8 mouse cellular contexts compared by ENCODE assay signal in genomic region chr1:133068669-133069274, GRCm38 (mm10). TPM values are rescaled to one million over a fixed set of nuclear protein-coding genes. Genes with fewer than 3 reads are reported as not detected.
DNase-seq lines count a peak whose midpoint lies in the region; ATAC-seq and TF ChIP-seq lines count a peak whose summit lies in the region.

No protein-coding gene starts in this region.

- no peak overlapping the region for H3K4me2 ChIP-seq in hindbrain, embryonic 11.5 days (replicated peaks; ENCODE audit: low read depth, low read length)

- no peak overlapping the region for H3K4me3 ChIP-seq in hindbrain, embryonic 10.5 days
- H3K4me3 ChIP-seq in hindbrain, embryonic 11.5 days (ENCODE audit: low read depth, low read length): no peak overlapping the region
- H3K4me3 ChIP-seq in E14TG2a.4 (replicated peaks; ENCODE audit: low read length): 0 out of 2 replicates have a peak overlapping the region, but pooled peaks have one; percentile 35
- no peak overlapping the region for H3K4me3 ChIP-seq in embryonic facial prominence, embryonic 10.5 days
- H3K4me3 ChIP-seq in limb, embryonic 10.5 days: no peak overlapping the region

- 90% methylated on average over 15 of the region's 15 CpGs for WGBS in hindbrain, embryonic 10.5 days
- WGBS in hindbrain, embryonic 11.5 days: 86% methylated on average over 13 of the region's 15 CpGs
- WGBS in embryonic facial prominence, embryonic 10.5 days: 90% methylated on average over 15 of the region's 15 CpGs
- 95% methylated on average over 15 of the region's 15 CpGs for WGBS in limb, embryonic 10.5 days

- no peak for ATAC-seq in hindbrain, embryonic 11.5 days (ENCODE audit: low FRiP score)

- H3K27me3 ChIP-seq in hindbrain, embryonic 10.5 days (ENCODE audit: insufficient read depth, poor library complexity, severe bottlenecking): no peaks in the 10 kb centered on the region
- H3K27me3 ChIP-seq in hindbrain, embryonic 11.5 days (ENCODE audit: control insufficient read depth, insufficient read depth, low read length): no peaks in the 10 kb centered on the region
- H3K27me3 ChIP-seq in E14TG2a.4 (ENCODE audit: insufficient read depth, low read length): peaks cover 19% of the 10 kb centered on the region
- H3K27me3 ChIP-seq in embryonic facial prominence, embryonic 10.5 days (replicated peaks; ENCODE audit: low read depth, poor library complexity, severe bottlenecking): no peaks in the 10 kb centered on the region
- H3K27me3 ChIP-seq in limb, embryonic 10.5 days (ENCODE audit: low read depth, poor library complexity, severe bottlenecking): no peaks in the 10 kb centered on the region

- DNase-seq in hindbrain, embryonic 10.5 days (ENCODE audit: low spot score): no peak
- DNase-seq in hindbrain, embryonic 11.5 days (ENCODE audit: low spot score): no peak
- no peak for DNase-seq in embryonic facial prominence, embryonic 10.5 days (ENCODE audit: low spot score)
- DNase-seq in limb, embryonic 10.5 days (ENCODE audit: low spot score): no peak
- no peak for DNase-seq in adrenal gland, adult 8-10 months
- DNase-seq in kidney, adult 9 months: no peak
- no peak for DNase-seq in frontal cortex, postnatal 25 days (ENCODE audit: low spot score in 2 of 2)

- H3K4me1 ChIP-seq in hindbrain, embryonic 10.5 days (replicated peaks): peaks cover 47% of the 10 kb centered on the region
- no peaks in the 10 kb centered on the region for H3K4me1 ChIP-seq in hindbrain, embryonic 11.5 days (replicated peaks; ENCODE audit: control insufficient read depth, insufficient read depth, low read length)
- H3K4me1 ChIP-seq in E14TG2a.4 (replicated peaks; ENCODE audit: low read depth, low read length): peaks cover 66% of the 10 kb centered on the region
- H3K4me1 ChIP-seq in embryonic facial prominence, embryonic 10.5 days: peaks cover 40% of the 10 kb centered on the region
- H3K4me1 ChIP-seq in limb, embryonic 10.5 days: peaks cover 21% of the 10 kb centered on the region

- no peak for TF ChIP-seq CTCF in E14TG2a.4 (conservative IDR thresholded peaks at IDR 0.05; ENCODE audit: low read length)

- peaks cover 94% of the 10 kb centered on the region for H3K36me3 ChIP-seq in hindbrain, embryonic 10.5 days
- H3K36me3 ChIP-seq in hindbrain, embryonic 11.5 days (ENCODE audit: control insufficient read depth, insufficient read depth, low read length): peaks cover 2% of the 10 kb centered on the region; the same call in 1 of the 2 replicates
- H3K36me3 ChIP-seq in E14TG2a.4 (ENCODE audit: insufficient read depth, low read length): peaks cover 21% of the 10 kb centered on the region; the same call in 1 of the 2 replicates
- H3K36me3 ChIP-seq in embryonic facial prominence, embryonic 10.5 days (replicated peaks): peaks cover 66% of the 10 kb centered on the region
- H3K36me3 ChIP-seq in limb, embryonic 10.5 days: peaks cover 31% of the 10 kb centered on the region

- H3K9me3 ChIP-seq in hindbrain, embryonic 10.5 days: no peaks in the 10 kb centered on the region
- no peaks in the 10 kb centered on the region for H3K9me3 ChIP-seq in hindbrain, embryonic 11.5 days (ENCODE audit: control insufficient read depth, low read length)
- H3K9me3 ChIP-seq in E14TG2a.4 (ENCODE audit: low read length): no peaks in the 10 kb centered on the region
- no peaks in the 10 kb centered on the region for H3K9me3 ChIP-seq in embryonic facial prominence, embryonic 10.5 days
- H3K9me3 ChIP-seq in limb, embryonic 10.5 days (replicated peaks): no peaks in the 10 kb centered on the region

- H3K9ac ChIP-seq in hindbrain, embryonic 11.5 days (ENCODE audit: low read depth, low read length): no peak overlapping the region

- H3K27ac ChIP-seq in hindbrain, embryonic 10.5 days: peak overlapping the region; percentile 60
- H3K27ac ChIP-seq in hindbrain, embryonic 11.5 days (ENCODE audit: low read depth, low read length): no peak overlapping the region
- peak overlapping the region; percentile 65 for H3K27ac ChIP-seq in embryonic facial prominence, embryonic 10.5 days (replicated peaks)
- H3K27ac ChIP-seq in limb, embryonic 10.5 days: peak overlapping the region; percentile 56

RNA-seq across cellular contexts. Expression of gene Pik3c2b, which starts 23.3 kb away (rescaled TPM):
- polyA plus RNA-seq in hindbrain, embryonic 10.5 days (2016; fragmentation: Nextera tagmentation; extraction: Ambion mirVana): 16.8 and 20.8 TPM in 2 replicates
- polyA plus RNA-seq in hindbrain, embryonic 11.5 days (2014; fragmentation: Nextera tagmentation; extraction: Ambion mirVana): 15.7 and 21.2 TPM in 2 replicates
- 8.6 and 10.5 TPM in 2 replicates for polyA plus RNA-seq in embryonic facial prominence, embryonic 10.5 days (2016; fragmentation: Nextera tagmentation; extraction: Ambion mirVana)
- 6.1 and 7.4 TPM in 2 replicates for polyA plus RNA-seq in limb, embryonic 10.5 days (2016; fragmentation: Nextera tagmentation; extraction: Ambion mirVana)
- 10 to 100 TPM in 2 of 4 experiments, 1 to 10 TPM in 2; 6.1 to 12.5 (median 8.5) TPM for total RNA-seq in adrenal gland, adult 8-10 months (2022)

RNA-seq across cellular contexts. Expression of gene Mdm4, which starts 38.4 kb away (rescaled TPM):
- 31.9 and 36.3 TPM in 2 replicates for polyA plus RNA-seq in hindbrain, embryonic 10.5 days (2016; fragmentation: Nextera tagmentation; extraction: Ambion mirVana)
- 36.6 and 61.7 TPM in 2 replicates for polyA plus RNA-seq in hindbrain, embryonic 11.5 days (2014; fragmentation: Nextera tagmentation; extraction: Ambion mirVana)
- 37.7 and 41.4 TPM in 2 replicates for polyA plus RNA-seq in embryonic facial prominence, embryonic 10.5 days (2016; fragmentation: Nextera tagmentation; extraction: Ambion mirVana)
- polyA plus RNA-seq in limb, embryonic 10.5 days (2016; fragmentation: Nextera tagmentation; extraction: Ambion mirVana): 35.0 and 43.4 TPM in 2 replicates
- 100 to 1,000 TPM in 2 of 4 experiments, 10 to 100 TPM in 2; 58.6 to 172 (median 91.8) TPM for total RNA-seq in adrenal gland, adult 8-10 months (2022)
